8 mouse cellular contexts compared by ENCODE assay signal in genomic region chr12:98746746-98747379, GRCm38 (mm10). TPM values are rescaled to one million over a fixed set of nuclear protein-coding genes. Genes with fewer than 3 reads are reported as not detected.
DNase-seq lines count a peak whose midpoint lies in the region; ATAC-seq lines count a peak whose summit lies in the region.

Gene Zc3h14 (plus strand): TSS chr12:98746964.

- H3K27ac ChIP-seq in hindbrain, embryonic 13.5 days, result peak within 1 kb of the TSS; percentile 96

- peak; percentile 91 for ATAC-seq in hindbrain, embryonic 13.5 days (ENCODE audit: low FRiP score)

- peak; percentile 99 for DNase-seq in NIH3T3 (ENCODE audit: low read depth)
- DNase-seq in cerebellum, postnatal 10 days, result peak; percentile 98 to 99
- DNase-seq in frontal cortex, postnatal 14 days (ENCODE audit: low spot score in 2 of 2), result peak; percentile 79 to 89
- DNase-seq in layer of hippocampus, postnatal 25 days (ENCODE audit: extremely low spot score in 1 of 2, low spot score in 1 of 2), result peak; percentile 86 to 90
- peak; percentile 92 for DNase-seq in lung, postnatal 25 days (ENCODE audit: low spot score)
- DNase-seq in retina, embryonic 14.5 days (ENCODE audit: low spot score), result peak; percentile 94
- peak; percentile 98 for DNase-seq in thymus, postnatal 4 days

- H3K9ac ChIP-seq in hindbrain, embryonic 13.5 days, result peak within 1 kb of the TSS; percentile 92

- H3K27me3 ChIP-seq in hindbrain, embryonic 13.5 days, result no peaks in the 10 kb centered on the region

- peaks cover 34% of the 10 kb centered on the region for H3K4me1 ChIP-seq in hindbrain, embryonic 13.5 days (replicated peaks)

- peak within 1 kb of the TSS; percentile 72 for H3K4me2 ChIP-seq in hindbrain, embryonic 13.5 days

- peak within 1 kb of the TSS; percentile 90 for H3K4me3 ChIP-seq in hindbrain, embryonic 13.5 days

- under 1% methylated on average over 64 of the region's 87 CpGs for WGBS in hindbrain, embryonic 13.5 days

- H3K36me3 ChIP-seq in hindbrain, embryonic 13.5 days, result no peaks in the 10 kb centered on the region

- H3K9me3 ChIP-seq in hindbrain, embryonic 13.5 days, result no peaks in the 10 kb centered on the region

RNA-seq across cellular contexts. Expression of gene Zc3h14, which starts in this region (rescaled TPM):
- 112 and 118 TPM in 2 replicates for polyA plus RNA-seq in hindbrain, embryonic 13.5 days (2015; fragmentation: Nextera tagmentation; extraction: Ambion mirVana)
- 100 to 1,000 TPM in 1 of 2 experiments, 10 to 100 TPM in 1; 86.0 to 101 TPM for total RNA-seq in layer of hippocampus, postnatal 25 days (2021)

Comparison
In these comparisons a context has a peak if more than half of its experiments do, and no peak if none do; other contexts are left out.
1. Peak in every context shown above with its lines: DNase-seq, ATAC-seq, H3K4me3 ChIP-seq and H3K27ac ChIP-seq.